Mouse (Mus musculus): ENCODE results near the gene Polg2. TPM values are rescaled to one million over a fixed set of nuclear protein-coding genes. Genes with fewer than 3 reads are reported as not detected.
A peak's percentile ranks its signal among the peaks of the same experiment; 100 is the strongest.

Polg2 gene
- polyA plus RNA-seq, 1 experiment from 2014 or later, result 9.0 TPM

DNA sequence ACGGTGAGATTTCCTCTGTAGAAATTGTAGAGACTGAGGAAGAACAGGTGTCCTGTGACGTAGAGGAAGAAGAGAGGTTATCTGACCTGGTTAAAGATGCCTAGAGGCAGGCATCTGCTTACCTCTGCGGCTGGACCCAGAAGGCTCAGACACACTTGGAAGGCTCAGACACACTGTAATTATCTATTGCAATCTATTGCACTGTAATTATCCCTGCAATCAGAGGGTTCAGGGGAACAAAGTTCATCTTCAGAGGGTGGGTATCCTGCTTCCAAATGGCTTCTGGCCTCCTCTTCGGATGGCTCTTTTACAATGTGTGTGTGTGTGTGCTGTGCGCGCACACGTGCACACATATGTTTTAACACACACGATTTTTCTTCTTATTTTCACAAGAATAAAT lies 59.0 kb downstream of the Polg2 start:
- H3K9me3 ChIP-seq (ENCODE audit: low read length), result no peaks in the 10 kb centered on the region
- H3K4me3 ChIP-seq (ENCODE audit: low read depth, low read length), result no peak overlapping the region
- no peaks in the 10 kb centered on the region for H3K36me3 ChIP-seq (ENCODE audit: insufficient read depth, low read length)
- no peaks in the 10 kb centered on the region; the same call in none of the 2 replicates for H3K4me1 ChIP-seq (ENCODE audit: insufficient read depth, low read depth, low read length)
- H3K27me3 ChIP-seq (replicated peaks; ENCODE audit: insufficient read depth, low read length), result no peaks in the 10 kb centered on the region
- DNase-seq (ENCODE audit: low spot score), result no peak
- no peak for ATAC-seq
- TF ChIP-seq CTCF (IDR thresholded peaks at IDR 0.05) (no peak), EP300 (IDR thresholded peaks at IDR 0.05) (no peak)
- no peak overlapping the region for H3K4me2 ChIP-seq (replicated peaks; ENCODE audit: low read depth, low read length)
- no peak overlapping the region for H3K9ac ChIP-seq (replicated peaks; ENCODE audit: low read depth)
- 85% methylated on average over 8 of the region's 8 CpGs for WGBS
- no peak overlapping the region for H3K27ac ChIP-seq (ENCODE audit: low read length)

Small RNA genes within 50 kb of the gene (microRNA-seq; reads per million reads assigned to microRNA genes)
- gene Gm25994 (not detected), gene Mir3064 (5.1 reads per million, percentile 15 among the genes with 10 or more reads in this experiment)

Other genes with a start within 250 kb of the Polg2 start
- 8.9 and 9.6 TPM in 2 replicates for gene Tex2, start 166.1 kb downstream of the Polg2 start, polyA plus RNA-seq (2015; fragmentation: Nextera tagmentation; extraction: Ambion mirVana)
- gene Pecam1, start 28.9 kb downstream of the Polg2 start, polyA plus RNA-seq (2015; fragmentation: Nextera tagmentation; extraction: Ambion mirVana), result 163 and 172 TPM in 2 replicates
- gene Milr1, start 28.3 kb downstream of the Polg2 start, polyA plus RNA-seq (2015; fragmentation: Nextera tagmentation; extraction: Ambion mirVana), result 2.5 and 4.1 TPM in 2 replicates
- 296 and 352 TPM in 2 replicates for gene Ddx5, start 9.6 kb upstream of the Polg2 start, polyA plus RNA-seq (2015; fragmentation: Nextera tagmentation; extraction: Ambion mirVana)
- 9.5 and 12.1 TPM in 2 replicates for gene Cep95, start 9.7 kb upstream of the Polg2 start, polyA plus RNA-seq (2015; fragmentation: Nextera tagmentation; extraction: Ambion mirVana)
- 20.0 and 22.3 TPM in 2 replicates for gene Smurf2, start 141.2 kb upstream of the Polg2 start, polyA plus RNA-seq (2015; fragmentation: Nextera tagmentation; extraction: Ambion mirVana)
- gene Kpna2, start 220.0 kb upstream of the Polg2 start, polyA plus RNA-seq (2015; fragmentation: Nextera tagmentation; extraction: Ambion mirVana), result 83.6 and 97.1 TPM in 2 replicates
- 51.8 and 56.2 TPM in 2 replicates for gene 1810010H24Rik, start 246.1 kb upstream of the Polg2 start, polyA plus RNA-seq (2015; fragmentation: Nextera tagmentation; extraction: Ambion mirVana)